ENCODE assay signal across 8 mouse cellular contexts in genomic region chr1:34060446-34060845, GRCm38 (mm10).
DNase-seq lines count a peak whose midpoint lies in the region; ATAC-seq and TF ChIP-seq lines count a peak whose summit lies in the region.

No protein-coding gene starts in this region.

- WGBS in hindbrain, embryonic 11.5 days = 12% methylated on average over 6 of the region's 6 CpGs

- no peak for TF ChIP-seq CTCF in layer of hippocampus, adult 2 months (conservative IDR thresholded peaks at IDR 0.05)

- 0 out of 2 replicates have a peak, but pooled peaks cover 6% of the 10 kb centered on the region for H3K4me1 ChIP-seq in hindbrain, embryonic 11.5 days (replicated peaks; ENCODE audit: control insufficient read depth, insufficient read depth, low read length)

- DNase-seq in layer of hippocampus, adult 2 months (ENCODE audit: low spot score in 2 of 2) = no peak
- no peak for DNase-seq in layer of hippocampus, adult 9-10 months (ENCODE audit: low spot score)
- DNase-seq in embryo, embryonic 9.5 days (ENCODE audit: extremely low spot score) = peak; percentile 44
- DNase-seq in hindbrain, embryonic 11.5 days (ENCODE audit: low spot score) = peak; percentile 58
- DNase-seq in lung, postnatal 36 days = peak; percentile 64
- DNase-seq in cerebellum, postnatal 14 days = no peak
- DNase-seq in right cerebral cortex, postnatal 10 days (ENCODE audit: low spot score in 2 of 2) = no peak
- DNase-seq in left cerebral cortex, adult 11 months (ENCODE audit: low spot score) = no peak

- H3K9me3 ChIP-seq in hindbrain, embryonic 11.5 days (ENCODE audit: control insufficient read depth, low read length) = no peaks in the 10 kb centered on the region

- H3K27ac ChIP-seq in layer of hippocampus, adult 2 months = peak overlapping the region; percentile 49
- peak overlapping the region; percentile 67 for H3K27ac ChIP-seq in hindbrain, embryonic 11.5 days (ENCODE audit: low read depth, low read length)

- peak overlapping the region; percentile 18 for H3K4me2 ChIP-seq in hindbrain, embryonic 11.5 days (replicated peaks; ENCODE audit: low read depth, low read length)

- H3K9ac ChIP-seq in hindbrain, embryonic 11.5 days (ENCODE audit: low read depth, low read length) = no peak overlapping the region

- ATAC-seq in hindbrain, embryonic 11.5 days (ENCODE audit: low FRiP score) = peak; percentile 63

- no peaks in the 10 kb centered on the region for H3K36me3 ChIP-seq in hindbrain, embryonic 11.5 days (ENCODE audit: control insufficient read depth, insufficient read depth, low read length)

- H3K4me3 ChIP-seq in layer of hippocampus, adult 2 months = no peak overlapping the region; the same call in 1 of the 2 replicates
- no peak overlapping the region for H3K4me3 ChIP-seq in hindbrain, embryonic 11.5 days (ENCODE audit: low read depth, low read length)

- no peaks in the 10 kb centered on the region for H3K27me3 ChIP-seq in hindbrain, embryonic 11.5 days (ENCODE audit: control insufficient read depth, insufficient read depth, low read length)

Comparison
In these comparisons a context has a peak if more than half of its experiments do, and no peak if none do; other contexts are left out.
1. DNase-seq: peak in embryo, embryonic 9.5 days (single experiment), hindbrain, embryonic 11.5 days (single experiment) and lung, postnatal 36 days (single experiment); none in layer of hippocampus, adult 2 months (0 of 2), layer of hippocampus, adult 9-10 months (single experiment), cerebellum, postnatal 14 days (0 of 2), right cerebral cortex, postnatal 10 days (0 of 2) and left cerebral cortex, adult 11 months (single experiment).